Mouse (Mus musculus) kidney, embryonic 14.5 days (tissue): ENCODE data around the gene Tubb4b. TPM values are rescaled to one million over a fixed set of nuclear protein-coding genes. Genes with fewer than 3 reads are reported as not detected.
"Not testable (repeated sequence)": the region's sequence is repeated elsewhere in the genome, so short reads cannot be mapped to it uniquely, and the experiment has no call there.

Experiments
- ATAC-seq: fragments of 200-750 bp; cut with Nextera tagmentation; 2 replicates; pipeline ENCODE4 v1.8.0; 2017; ENCODE audit warnings: moderate number of reproducible peaks, mild to moderate bottlenecking, moderate TSS enrichment, moderate library complexity; ENCODE audit not compliant: low FRiP score, low TSS enrichment
- H3K27ac ChIP-seq: fragments of 300-500 bp; sonication (generic); 2 replicates; pipeline ENCODE4 v1.5.1; 2014; ENCODE audit warnings: low read depth, mild to moderate bottlenecking, low read length, moderate library complexity, mixed read lengths
- H3K27me3 ChIP-seq: fragments of 300-500 bp; sonication (generic); 2 replicates; pipeline ENCODE4 v1.6.1; 2014; ENCODE audit warnings: mild to moderate bottlenecking, low read length; ENCODE audit not compliant: control insufficient read depth, insufficient read depth
- H3K36me3 ChIP-seq: fragments of 300-500 bp; sonication (generic); 2 replicates; pipeline ENCODE4 v1.6.1; 2014; ENCODE audit warnings: low read length, mixed read lengths; ENCODE audit not compliant: control insufficient read depth, insufficient read depth
- H3K4me1 ChIP-seq: fragments of 300-500 bp; sonication (generic); 2 replicates; pipeline ENCODE4 v1.6.1; 2014; ENCODE audit warnings: low read length, mixed read lengths; ENCODE audit not compliant: control insufficient read depth, insufficient read depth
- H3K4me2 ChIP-seq: fragments of 300-500 bp; sonication (generic); replicated peaks from 2 replicates; pipeline ENCODE4 v1.6.1; 2014; ENCODE audit warnings: low read depth, mild to moderate bottlenecking, low read length
- H3K4me3 ChIP-seq: fragments of 300-500 bp; sonication (generic); 2 replicates; pipeline ENCODE4 v1.5.1; 2014; ENCODE audit warnings: mild to moderate bottlenecking, low read length
- H3K9ac ChIP-seq: fragments of 300-500 bp; sonication (generic); 2 replicates; pipeline ENCODE4 v1.6.1; 2014; ENCODE audit warnings: low read depth, mild to moderate bottlenecking, low read length, moderate library complexity
- H3K9me3 ChIP-seq: fragments of 300-500 bp; sonication (generic); 2 replicates; pipeline ENCODE4 v1.6.1; 2016; ENCODE audit warnings: low read length; ENCODE audit not compliant: control insufficient read depth
- WGBS: fragments of 180-500 bp; shearing (Covaris S2); extraction: QIAGEN DNeasy Blood & Tissue Kit; methylation state at CpG from one replicate; pipeline ENCODE4 v1.1.7; 2014; 5-methylcytosine and 5-hydroxymethylcytosine counted together
- polyA plus RNA-seq: library from polyadenylated mRNA; unstranded; fragments of >200 nt; fragmentation: Nextera tagmentation; extraction: Ambion mirVana; gene quantifications from 2 replicates; pipeline ENCODE4 v1.2.1, GENCODE M21; 2014

The Tubb4b gene
- polyA plus RNA-seq, 1 experiment from 2014 or later, result 565 TPM

DNA sequence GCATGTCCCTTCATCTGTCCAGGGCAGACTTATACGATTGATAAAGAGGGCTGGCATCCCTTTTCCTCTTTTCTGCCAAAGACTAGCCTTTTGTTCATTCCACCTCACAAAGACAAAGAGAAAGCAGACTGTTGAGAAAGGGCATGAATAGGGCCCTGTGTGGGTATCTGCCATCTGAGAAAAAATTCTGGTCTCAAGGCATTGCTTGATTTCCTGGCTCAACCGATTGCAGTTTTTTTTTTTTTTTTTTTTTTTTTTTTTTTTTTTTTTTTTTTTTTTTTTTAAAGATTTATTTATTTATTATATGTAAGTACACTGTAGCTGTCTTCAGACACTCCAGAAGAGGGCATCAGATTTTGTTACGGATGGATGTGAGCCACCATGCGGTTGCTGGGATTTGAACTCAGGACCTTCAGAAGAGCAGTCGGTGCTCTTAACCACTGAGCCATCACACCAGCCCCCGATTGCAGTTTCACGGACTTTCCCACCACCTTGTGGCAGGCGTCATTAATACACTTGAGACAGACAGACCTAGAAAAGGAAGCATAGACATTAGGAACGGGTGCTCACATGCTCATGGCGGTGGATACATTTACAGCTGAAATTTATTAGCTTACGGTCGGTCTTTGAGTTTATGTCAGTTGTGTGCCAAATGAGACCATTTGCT, 32.1 kb upstream of the Tubb4b start:
- peaks cover 12% of the 10 kb centered on the region for H3K4me1 ChIP-seq
- H3K36me3 ChIP-seq, H3K27me3 ChIP-seq, H3K27ac ChIP-seq, H3K9me3 ChIP-seq, ATAC-seq: not testable (repeated sequence)
- H3K4me3 ChIP-seq, result peak overlapping the region; percentile 87
- H3K4me2 ChIP-seq, result peak overlapping the region; percentile 95
- 61% methylated on average over 10 of the region's 12 CpGs for WGBS
- H3K9ac ChIP-seq, result peak overlapping the region; percentile 73; the same call in 1 of the 2 replicates

DNA sequence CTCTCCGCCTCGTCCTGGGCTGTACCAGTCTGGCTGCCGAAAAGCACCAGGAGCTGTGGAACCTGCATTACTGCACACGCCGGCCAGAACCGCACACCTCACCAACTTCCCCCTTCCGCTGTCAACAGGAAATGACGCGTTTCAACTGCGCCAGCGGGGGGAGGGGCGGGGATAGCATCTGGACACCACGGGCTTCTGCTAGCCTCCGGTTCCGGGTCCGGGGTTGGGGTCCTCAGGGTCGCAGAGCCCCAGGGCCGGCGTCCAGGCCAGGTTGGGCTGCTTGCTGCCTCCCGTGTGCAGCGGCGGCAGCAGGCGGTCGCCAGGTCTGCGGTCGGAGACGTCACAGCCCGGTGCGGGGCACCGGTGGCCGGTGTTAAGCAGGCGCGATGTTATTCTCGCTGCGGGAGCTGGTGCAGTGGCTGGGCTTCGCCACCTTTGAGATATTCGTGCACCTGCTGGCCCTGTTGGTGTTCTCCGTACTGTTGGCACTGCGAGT, 30.8 kb upstream of the Tubb4b start, which contains the start of gene Tmem203:
Gene Tmem203, plus strand, starts transcription at position 156 of the 496 bp plus-strand sequence.
- Histone ChIP-seq H3K4me3 (peak within 1 kb of the TSS; percentile 87), H3K27me3 (no peaks in the 10 kb centered on the region), H3K9ac (peak within 1 kb of the TSS; percentile 73), H3K4me2 (peak within 1 kb of the TSS; percentile 95), H3K27ac (peak within 1 kb of the TSS; percentile 63), H3K4me1 (peaks cover 12% of the 10 kb centered on the region), H3K9me3 (no peaks in the 10 kb centered on the region), H3K36me3 (peaks cover 19% of the 10 kb centered on the region)
- peak; percentile 92 for ATAC-seq
- under 1% methylated on average over 39 of the region's 39 CpGs for WGBS

- H3K27ac ChIP-seq, result no peak overlapping the region
- H3K27me3 ChIP-seq, result no peaks in the 10 kb centered on the region
- H3K4me2 ChIP-seq, result no peak overlapping the region
- peaks cover 45% of the 10 kb centered on the region for H3K36me3 ChIP-seq
- H3K4me3 ChIP-seq, result no peak overlapping the region
- H3K9ac ChIP-seq, result no peak overlapping the region
- peaks cover 12% of the 10 kb centered on the region for H3K4me1 ChIP-seq
- no peaks in the 10 kb centered on the region for H3K9me3 ChIP-seq
- no peak for ATAC-seq
- 97% methylated on average over 1 of the region's 1 CpGs for WGBS
Measured at GRCm38 (mm10) chr2:25252331-25252730, 27.8 kb upstream of the Tubb4b start.

DNA sequence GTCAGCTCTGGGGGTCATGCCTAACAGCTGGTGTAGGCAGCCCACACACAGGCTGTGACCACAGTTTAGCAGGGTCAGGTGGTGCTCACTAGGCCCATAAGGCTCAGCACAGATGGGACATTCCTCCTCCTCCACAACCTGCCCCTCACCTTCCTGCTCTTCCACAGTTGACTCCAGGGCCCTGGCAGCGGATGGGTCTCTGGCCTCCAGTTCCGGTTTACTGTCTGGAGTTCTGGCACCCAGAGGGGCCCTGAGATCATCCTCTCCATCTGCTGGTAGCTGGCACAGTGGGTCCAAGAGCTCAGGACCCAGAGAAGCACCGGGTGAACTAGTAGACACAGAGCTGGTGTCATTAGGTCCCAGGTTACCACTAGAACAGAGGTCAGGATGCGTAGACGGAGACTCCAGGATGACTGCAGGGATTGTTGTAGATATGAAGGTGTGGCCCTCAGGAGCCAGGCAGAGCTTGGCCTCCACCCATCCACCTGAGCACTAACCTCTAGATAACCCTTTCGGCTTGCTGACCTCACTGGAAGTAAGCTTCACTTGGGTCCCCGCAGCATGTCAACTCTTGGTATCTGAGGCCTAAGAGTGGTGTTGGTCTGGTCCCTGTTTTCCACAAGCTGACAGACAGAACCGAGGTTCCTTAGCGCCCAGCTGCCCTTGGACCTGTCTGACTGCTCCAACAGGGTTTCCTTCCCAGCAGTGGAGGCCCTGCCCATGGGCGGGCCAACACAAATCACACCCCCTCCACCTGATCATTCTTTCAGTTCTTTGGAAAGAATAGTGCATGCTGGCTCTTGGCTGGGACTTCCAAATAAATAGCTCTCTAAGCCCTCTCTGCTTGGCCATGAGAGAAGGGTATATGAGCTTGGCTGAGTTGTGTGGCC, 21.9 kb upstream of the Tubb4b start, which contains the start of gene AL732309.1:
Gene AL732309.1, minus strand, starts transcription at position 681 of the 890 bp plus-strand sequence.
- peaks cover 7% of the 10 kb centered on the region; the same call in 1 of the 2 replicates for H3K4me1 ChIP-seq
- H3K36me3 ChIP-seq, result peaks cover 50% of the 10 kb centered on the region
- no peak for ATAC-seq
- no peak within 1 kb of the TSS for H3K27ac ChIP-seq
- 88% methylated on average over 10 of the region's 10 CpGs for WGBS
- no peak within 1 kb of the TSS for H3K9ac ChIP-seq
- no peak within 1 kb of the TSS for H3K4me2 ChIP-seq
- no peaks in the 10 kb centered on the region for H3K9me3 ChIP-seq
- H3K4me3 ChIP-seq, result no peak within 1 kb of the TSS
- H3K27me3 ChIP-seq, result peaks cover 10% of the 10 kb centered on the region; the same call in 1 of the 2 replicates

GRCm38 (mm10) chr2:25244144-25244543, 19.6 kb upstream of the Tubb4b start:
- Histone ChIP-seq H3K4me3 (no peak overlapping the region), H3K9me3 (no peaks in the 10 kb centered on the region), H3K36me3 (peaks cover 30% of the 10 kb centered on the region), H3K4me1 (peaks cover 12% of the 10 kb centered on the region; the same call in 1 of the 2 replicates), H3K9ac (no peak overlapping the region), H3K27me3 (peaks cover 10% of the 10 kb centered on the region; the same call in 1 of the 2 replicates), H3K4me2 (no peak overlapping the region), H3K27ac (no peak overlapping the region)
- no peak for ATAC-seq
- 91% methylated on average over 4 of the region's 4 CpGs for WGBS

DNA sequence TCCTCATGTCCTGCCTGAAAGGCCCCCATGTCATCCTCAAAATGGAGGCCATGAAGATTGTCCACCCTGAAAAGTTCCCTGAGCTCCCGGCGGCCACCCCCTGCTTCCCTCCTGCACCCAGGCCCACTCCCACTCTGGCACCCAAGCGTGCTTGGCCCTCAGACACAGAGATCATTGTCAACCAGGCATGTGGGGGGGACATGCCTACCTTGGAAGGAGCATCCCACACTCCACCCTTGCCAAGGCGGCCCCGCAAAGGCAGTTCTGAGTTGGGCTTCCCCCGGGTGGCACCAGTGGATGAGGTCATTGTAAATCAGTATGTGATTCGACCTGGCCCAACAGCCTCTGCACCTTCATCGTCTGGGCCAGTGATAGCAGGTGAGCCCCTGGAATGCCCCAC, 18.8 kb upstream of the Tubb4b start:
- Histone ChIP-seq H3K9me3 (no peaks in the 10 kb centered on the region), H3K27ac (no peak overlapping the region), H3K9ac (no peak overlapping the region), H3K4me1 (peaks cover 12% of the 10 kb centered on the region; the same call in 1 of the 2 replicates), H3K36me3 (peaks cover 22% of the 10 kb centered on the region), H3K4me3 (no peak overlapping the region), H3K4me2 (no peak overlapping the region), H3K27me3 (peaks cover 10% of the 10 kb centered on the region; the same call in 1 of the 2 replicates)
- no peak for ATAC-seq
- WGBS, result 69% methylated on average over 8 of the region's 8 CpGs

DNA sequence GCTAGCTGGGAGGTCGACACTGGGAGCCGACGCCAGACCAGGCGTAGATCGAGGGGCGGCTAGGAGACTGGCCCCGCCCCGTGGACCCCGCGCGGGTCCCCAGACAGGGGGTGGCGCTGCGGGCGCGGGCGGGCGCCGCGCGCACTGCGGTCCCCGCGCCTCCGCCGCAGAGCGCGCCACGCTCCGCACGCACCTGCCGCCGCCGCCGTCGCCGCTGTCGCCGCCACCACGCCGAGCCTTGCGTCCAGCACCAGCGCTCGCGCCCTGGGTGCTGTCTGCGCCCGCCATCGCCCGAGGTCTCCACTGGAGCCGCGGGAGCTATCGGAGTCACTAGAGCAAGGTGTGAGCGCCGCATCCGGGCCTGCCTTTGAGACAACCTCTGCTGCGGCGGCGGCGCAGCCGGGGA, 17.6 kb upstream of the Tubb4b start, which contains the start of the genes Rnf208 and Cysrt1:
Gene Rnf208, plus strand, starts transcription at position 155 of the 406 bp plus-strand sequence.
Gene Cysrt1, minus strand, starts transcription at position 352 of the 406 bp plus-strand sequence.
- WGBS, result 1% methylated on average over 45 of the region's 59 CpGs

DNA sequence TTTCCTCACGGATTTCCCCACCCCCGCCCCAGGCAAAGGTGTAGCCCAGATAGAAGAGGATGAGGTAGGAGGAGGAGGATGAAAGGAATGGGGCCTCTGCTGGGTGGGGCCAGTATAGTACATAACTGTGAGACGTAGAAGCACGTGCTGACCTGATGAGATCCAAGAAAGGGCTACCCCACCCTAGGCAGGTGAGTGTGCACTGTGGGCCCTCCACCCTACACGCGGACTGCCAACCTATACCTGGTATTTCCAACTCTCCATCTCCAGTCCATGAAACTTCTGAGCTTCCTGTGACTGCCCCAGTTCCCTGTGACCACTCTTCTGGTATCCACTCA, 16.9 kb upstream of the Tubb4b start:
- H3K9me3 ChIP-seq, result no peaks in the 10 kb centered on the region
- peaks cover 10% of the 10 kb centered on the region; the same call in 1 of the 2 replicates for H3K27me3 ChIP-seq
- peak overlapping the region; percentile 53; the same call in 1 of the 2 replicates for H3K4me3 ChIP-seq
- H3K36me3 ChIP-seq, result peaks cover 7% of the 10 kb centered on the region; the same call in 1 of the 2 replicates
- peaks cover 12% of the 10 kb centered on the region; the same call in 1 of the 2 replicates for H3K4me1 ChIP-seq
- peak; percentile 3; the same call in 1 of the 2 replicates for ATAC-seq
- H3K27ac ChIP-seq, result no peak overlapping the region
- peak overlapping the region; percentile 93 for H3K4me2 ChIP-seq
- 8% methylated on average over 6 of the region's 6 CpGs for WGBS
- H3K9ac ChIP-seq, result no peak overlapping the region

More for the DNA sequence above, 17.6 kb upstream of the Tubb4b start, which contains the start of the genes Rnf208 and Cysrt1:
- Histone ChIP-seq H3K4me3 (peak within 1 kb of the TSS; percentile 53), H3K9ac (peak within 1 kb of the TSS; percentile 67), H3K4me2 (peak within 1 kb of the TSS; percentile 93), H3K36me3 (peaks cover 12% of the 10 kb centered on the region), H3K27ac (peak within 1 kb of the TSS; percentile 8; the same call in 1 of the 2 replicates), H3K27me3 (peaks cover 10% of the 10 kb centered on the region; the same call in 1 of the 2 replicates), H3K4me1 (peaks cover 12% of the 10 kb centered on the region; the same call in 1 of the 2 replicates), H3K9me3 (no peaks in the 10 kb centered on the region)
- no peak for ATAC-seq
